In the genomic region with DNA sequence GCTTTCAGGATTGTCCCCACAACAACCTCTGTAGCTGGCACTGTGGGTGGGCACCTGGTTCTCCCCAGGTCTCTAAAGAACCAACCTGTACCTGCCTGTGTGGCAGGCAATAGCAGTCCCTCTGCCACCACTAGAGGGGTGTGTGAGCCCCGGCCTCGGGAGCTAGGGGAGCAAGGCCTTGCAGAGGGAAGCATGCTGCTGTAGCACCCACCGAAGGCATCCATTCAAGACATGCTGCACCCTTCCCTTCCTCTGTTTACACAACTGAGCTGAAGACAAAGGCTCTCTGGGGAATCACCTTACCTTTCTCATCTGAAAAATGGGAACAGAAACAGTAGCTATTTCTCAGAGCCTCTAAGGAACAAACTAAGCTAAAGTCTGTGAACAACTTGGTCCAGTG, we compare ENCODE assay signal across 9 mouse cellular contexts. TPM values are rescaled to one million over a fixed set of nuclear protein-coding genes. Genes with fewer than 3 reads are reported as not detected.
DNase-seq lines count a peak whose midpoint lies in the region; ATAC-seq lines count a peak whose summit lies in the region.
"Had no signal": no experiment of that assay in that cellular context is flagged by ENCODE, and none has a peak within 500 bp of the region (broad histone marks: within the 10 kb centered on the region; RNA-seq: fewer than 3 reads in every experiment).

No protein-coding gene starts in this region.

- H3K9ac ChIP-seq in neural tube, embryonic 13.5 days: 0 out of 2 replicates have a peak overlapping the region, but pooled peaks have one; percentile 8
- no peak overlapping the region for H3K9ac ChIP-seq in intestine, embryonic 15.5 days

- no peak overlapping the region for H3K4me2 ChIP-seq in neural tube, embryonic 13.5 days
- H3K4me2 ChIP-seq in intestine, embryonic 15.5 days (replicated peaks): no peak overlapping the region

- H3K36me3 ChIP-seq in neural tube, embryonic 13.5 days: peaks cover 2% of the 10 kb centered on the region; the same call in 1 of the 2 replicates
- H3K36me3 ChIP-seq in intestine, embryonic 15.5 days: no peaks in the 10 kb centered on the region

- peak overlapping the region; percentile 98 for H3K27ac ChIP-seq in neural tube, embryonic 13.5 days (replicated peaks)
- H3K27ac ChIP-seq in intestine, embryonic 15.5 days: no peak overlapping the region

- H3K4me1 ChIP-seq in neural tube, embryonic 13.5 days (replicated peaks): peaks cover 96% of the 10 kb centered on the region
- H3K4me1 ChIP-seq in intestine, embryonic 15.5 days (replicated peaks): no peaks in the 10 kb centered on the region

- ATAC-seq in neural tube, embryonic 13.5 days (ENCODE audit: low read depth): no peak
- no peak for ATAC-seq in intestine, embryonic 15.5 days

- intact Hi-C loops in gastrocnemius, postnatal 36 days (cut with DNase I): no loop called here

- 5% methylated on average over 3 of the region's 3 CpGs for WGBS in neural tube, embryonic 13.5 days
- 7% methylated on average over 3 of the region's 3 CpGs for WGBS in intestine, embryonic 15.5 days

- no peaks in the 10 kb centered on the region for H3K9me3 ChIP-seq in neural tube, embryonic 13.5 days
- H3K9me3 ChIP-seq in intestine, embryonic 15.5 days: no peaks in the 10 kb centered on the region

- DNase-seq in kidney, postnatal 10 days: peak; percentile 40
- no peak for DNase-seq in kidney, adult 11 months
- DNase-seq in CD4-positive helper T cell, adult 2 months (ENCODE audit: low read depth, low spot score): peak; percentile 20
- peak; percentile 62 for DNase-seq in cerebellum, adult 9-10 months
- no peak for DNase-seq in left cerebral cortex, adult 11 months (ENCODE audit: low spot score)
- no peak for DNase-seq in gastrocnemius, postnatal 36 days

- no peak overlapping the region for H3K4me3 ChIP-seq in neural tube, embryonic 13.5 days
- H3K4me3 ChIP-seq in intestine, embryonic 15.5 days (replicated peaks): no peak overlapping the region

- peaks cover 10% of the 10 kb centered on the region for H3K27me3 ChIP-seq in neural tube, embryonic 13.5 days
- peaks cover 56% of the 10 kb centered on the region for H3K27me3 ChIP-seq in intestine, embryonic 15.5 days (replicated peaks)

RNA-seq across cellular contexts. Expression of a gene that starts 19.3 kb away (rescaled TPM):
- 0.15 and 0.67 TPM in 2 replicates for polyA plus RNA-seq in neural tube, embryonic 13.5 days (2015; fragmentation: Nextera tagmentation; extraction: Ambion mirVana)
- total RNA-seq in gastrocnemius, postnatal 36 days (2021): not detected
- 0.59 and 0.69 TPM in 2 replicates for polyA plus RNA-seq in intestine, embryonic 15.5 days (2015; fragmentation: Nextera tagmentation; extraction: Ambion mirVana)
- total RNA-seq: left cerebral cortex, postnatal 36 days had no signal

RNA-seq across cellular contexts. Expression of a gene that starts 51.8 kb away (rescaled TPM):
- 0.23 and 0.33 TPM in 2 replicates for polyA plus RNA-seq in neural tube, embryonic 13.5 days (2015; fragmentation: Nextera tagmentation; extraction: Ambion mirVana)
- under 1 TPM; 0.35 to 0.51 TPM for total RNA-seq in gastrocnemius, postnatal 36 days (2021)
- 0.15 and 0.42 TPM in 2 replicates for polyA plus RNA-seq in intestine, embryonic 15.5 days (2015; fragmentation: Nextera tagmentation; extraction: Ambion mirVana)

Comparison
In these comparisons a context has a peak if more than half of its experiments do, and no peak if none do; other contexts are left out.
1. DNase-seq: peak in kidney, postnatal 10 days (single experiment), CD4-positive helper T cell, adult 2 months (single experiment) and cerebellum, adult 9-10 months (single experiment); none in kidney, adult 11 months (single experiment), left cerebral cortex, adult 11 months (single experiment) and gastrocnemius, postnatal 36 days (0 of 2).